Mouse (Mus musculus): ENCODE results near the gene Pan2. TPM values are rescaled to one million over a fixed set of nuclear protein-coding genes. Genes with fewer than 3 reads are reported as not detected.
A peak's percentile ranks its signal among the peaks of the same experiment; 100 is the strongest.
"Not testable (repeated sequence)": the region's sequence is repeated elsewhere in the genome, so short reads cannot be mapped to it uniquely, and the experiment has no call there.

Pan2 gene
- polyA plus RNA-seq, 1 experiment = 67.5 TPM

DNA sequence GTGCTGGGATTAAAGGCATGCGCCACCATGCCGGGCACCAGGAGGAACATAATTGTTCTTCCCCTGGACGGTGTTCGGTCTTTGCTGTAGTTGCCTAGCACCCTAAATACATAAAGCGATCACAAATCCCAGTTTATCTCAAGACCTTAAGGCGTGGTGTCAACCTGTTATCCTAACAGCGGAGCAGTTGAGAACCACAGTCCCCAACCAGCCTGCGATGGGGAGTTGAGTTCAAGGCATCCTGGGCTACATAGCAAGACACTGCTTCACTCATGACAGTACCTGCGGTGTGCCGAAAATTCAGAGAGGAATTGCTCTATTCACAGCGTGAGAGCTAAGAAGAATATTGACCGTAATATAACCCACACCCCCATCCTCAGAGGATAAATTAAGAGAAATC is 18.5 kb downstream of the Pan2 start:
- H3K27ac ChIP-seq (ENCODE audit: control insufficient read depth, insufficient read depth, low read length) = no peak overlapping the region
- WGBS = 65% methylated on average over 12 of the region's 12 CpGs

DNA sequence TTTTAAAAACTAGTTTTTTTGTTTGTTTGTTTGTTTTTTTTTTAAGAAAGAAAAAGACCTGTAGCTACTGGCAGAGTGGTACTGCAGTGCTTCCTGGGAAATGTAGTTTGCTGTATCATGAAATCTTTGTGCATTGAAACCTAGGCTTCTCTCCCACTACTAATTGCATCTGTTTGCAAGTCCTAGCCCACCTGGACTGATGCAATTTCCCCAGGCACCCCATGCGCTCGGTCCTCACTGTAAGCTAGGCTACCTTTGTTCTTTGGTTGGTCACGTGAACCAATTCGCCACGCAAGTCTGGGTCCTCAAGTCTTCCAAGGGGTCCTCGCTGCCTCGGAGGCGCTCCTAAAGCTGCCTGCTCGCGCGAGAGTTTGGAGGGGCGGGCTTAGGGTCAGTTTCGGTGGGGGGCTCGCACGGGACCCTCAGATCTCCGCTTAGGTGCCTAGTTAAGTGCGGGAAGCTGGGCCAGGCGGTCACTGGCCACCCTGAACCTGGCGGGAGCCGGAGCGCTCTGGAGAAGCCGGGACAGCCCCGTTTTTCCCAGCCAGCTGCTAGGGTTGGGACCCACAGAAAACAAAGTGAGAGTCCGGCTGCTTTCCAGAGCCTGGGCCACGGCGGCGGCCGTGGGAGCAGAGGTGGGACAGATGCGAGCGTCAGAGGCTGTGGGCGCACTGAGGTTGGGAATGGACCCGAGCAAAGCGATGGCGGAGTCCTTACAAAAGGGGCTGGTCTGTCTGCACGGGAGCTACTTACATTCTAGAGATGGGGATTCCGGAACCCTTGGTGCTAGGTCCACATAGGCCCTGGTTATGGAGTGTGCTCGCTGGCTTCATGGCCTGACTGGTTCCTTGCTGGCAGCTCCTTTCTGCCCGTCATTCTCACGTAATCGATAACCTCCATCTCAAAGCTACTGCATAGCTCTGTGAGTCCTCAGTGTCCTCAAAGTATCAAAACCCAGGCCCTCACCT is 19.3 kb downstream of the Pan2 start, which contains the start of gene Cnpy2:
TSS of gene Cnpy2 (plus strand) at position 319 of the 968 bp plus-strand sequence.
- H3K36me3 ChIP-seq (ENCODE audit: control insufficient read depth, insufficient read depth, low read length) = peaks cover 45% of the 10 kb centered on the region
- H3K27ac ChIP-seq (ENCODE audit: control insufficient read depth, insufficient read depth, low read length) = peak within 1 kb of the TSS; percentile 60
- DNase-seq = peak; percentile 83
- peak within 1 kb of the TSS; percentile 95 for H3K4me3 ChIP-seq (ENCODE audit: control insufficient read depth, insufficient read depth, low read length)
- H3K27me3 ChIP-seq (ENCODE audit: control insufficient read depth, insufficient read depth, low read length) = no peaks in the 10 kb centered on the region; the same call in 1 of the 2 replicates
- peaks cover 7% of the 10 kb centered on the region for H3K4me1 ChIP-seq (replicated peaks; ENCODE audit: control insufficient read depth, insufficient read depth, low read length)
- peak; percentile 37; the same call in 1 of the 2 replicates for TF ChIP-seq POLR2A (IDR thresholded peaks at IDR 0.05; ENCODE audit: control insufficient read depth, extremely low read depth, insufficient read depth, low read length, poor library complexity)
- 0 out of 2 replicates have a peak, but pooled peaks have one; percentile 19 for TF ChIP-seq CTCF (IDR thresholded peaks at IDR 0.05; ENCODE audit: borderline replicate concordance, control insufficient read depth, extremely low read depth, insufficient read depth, low read length, poor library complexity)
- under 1% methylated on average over 40 of the region's 40 CpGs for WGBS

More for the DNA sequence above, 18.5 kb downstream of the Pan2 start:
- no peak for DNase-seq
- Histone ChIP-seq H3K27me3 (ENCODE audit: control insufficient read depth, insufficient read depth, low read length) (no peaks in the 10 kb centered on the region; the same call in 1 of the 2 replicates), H3K36me3 (ENCODE audit: control insufficient read depth, insufficient read depth, low read length) (peaks cover 45% of the 10 kb centered on the region), H3K4me3 (ENCODE audit: control insufficient read depth, insufficient read depth, low read length) (no peak overlapping the region), H3K4me1 (replicated peaks; ENCODE audit: control insufficient read depth, insufficient read depth, low read length) (peaks cover 7% of the 10 kb centered on the region)
- no peak for TF ChIP-seq CTCF (IDR thresholded peaks at IDR 0.05; ENCODE audit: borderline replicate concordance, control insufficient read depth, extremely low read depth, insufficient read depth, low read length, poor library complexity)
- no peak for TF ChIP-seq POLR2A (IDR thresholded peaks at IDR 0.05; ENCODE audit: control insufficient read depth, extremely low read depth, insufficient read depth, low read length, poor library complexity)

DNA sequence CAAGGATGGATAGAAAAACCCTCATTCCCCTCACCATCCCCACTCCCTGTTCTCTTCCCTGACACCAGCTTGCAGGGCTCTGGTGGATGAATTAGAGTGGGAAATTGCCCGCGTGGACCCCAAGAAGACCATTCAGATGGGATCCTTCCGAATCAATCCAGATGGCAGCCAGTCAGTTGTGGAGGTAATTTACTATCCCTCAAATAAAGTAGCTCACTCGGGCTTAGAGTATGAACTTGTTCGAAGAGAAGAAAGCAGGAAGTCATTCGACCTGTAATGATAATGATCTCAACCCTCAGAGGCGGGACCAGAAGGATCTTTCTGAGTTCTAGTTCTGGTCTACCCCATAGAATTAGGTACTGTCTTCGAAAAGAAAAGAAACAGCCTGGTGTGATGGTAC is 20.4 kb downstream of the Pan2 start:
- H3K27me3 ChIP-seq (ENCODE audit: control insufficient read depth, insufficient read depth, low read length) = no peaks in the 10 kb centered on the region; the same call in 1 of the 2 replicates
- peaks cover 39% of the 10 kb centered on the region for H3K36me3 ChIP-seq (ENCODE audit: control insufficient read depth, insufficient read depth, low read length)
- 30% methylated on average over 8 of the region's 8 CpGs for WGBS
- H3K27ac ChIP-seq (ENCODE audit: control insufficient read depth, insufficient read depth, low read length) = peak overlapping the region; percentile 60
- no peak for TF ChIP-seq POLR2A (IDR thresholded peaks at IDR 0.05; ENCODE audit: control insufficient read depth, extremely low read depth, insufficient read depth, low read length, poor library complexity)
- TF ChIP-seq CTCF (IDR thresholded peaks at IDR 0.05; ENCODE audit: borderline replicate concordance, control insufficient read depth, extremely low read depth, insufficient read depth, low read length, poor library complexity) = no peak
- no peak for DNase-seq
- H3K4me1 ChIP-seq (replicated peaks; ENCODE audit: control insufficient read depth, insufficient read depth, low read length) = peaks cover 7% of the 10 kb centered on the region
- H3K4me3 ChIP-seq (ENCODE audit: control insufficient read depth, insufficient read depth, low read length) = peak overlapping the region; percentile 95

DNA sequence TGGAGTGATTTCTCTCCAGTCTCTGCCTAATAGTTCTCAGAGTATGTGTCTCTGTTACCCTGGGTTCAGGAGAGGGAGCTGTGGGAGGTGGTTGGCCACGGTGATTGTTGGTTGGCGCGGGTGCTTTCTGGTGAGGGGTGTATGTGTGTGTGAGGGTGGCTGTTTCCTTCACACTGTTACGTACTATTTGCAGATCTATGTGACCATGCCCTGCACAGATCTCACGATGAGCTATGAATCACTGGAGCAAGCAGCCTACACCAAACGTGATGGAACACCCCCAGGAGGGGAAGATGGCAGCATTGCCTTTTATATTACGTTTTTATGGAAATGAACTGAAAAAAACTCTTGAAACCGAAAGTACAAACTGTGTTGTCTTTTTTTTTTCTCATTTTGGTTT is 23.7 kb downstream of the Pan2 start:
- no peak for DNase-seq
- 92% methylated on average over 8 of the region's 8 CpGs for WGBS

DNA sequence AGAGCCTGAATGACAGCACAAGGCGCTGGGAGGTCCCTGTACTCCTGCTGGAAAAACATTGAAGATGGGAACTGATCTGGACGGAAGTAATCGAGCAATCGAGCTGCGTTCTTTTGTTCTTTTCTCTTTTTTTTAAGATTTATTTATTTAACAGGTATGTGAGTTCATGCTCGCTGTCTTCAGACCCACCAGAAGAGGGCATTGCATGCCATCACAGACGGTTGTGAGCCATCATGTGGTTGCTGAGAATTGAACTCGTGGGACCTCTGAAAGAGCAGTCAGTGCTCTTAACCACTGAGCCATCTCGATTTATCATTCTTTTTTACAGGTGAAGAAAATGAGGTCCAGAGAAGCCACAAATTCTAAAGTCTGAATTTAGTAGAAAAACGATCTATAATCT is 24.5 kb downstream of the Pan2 start:
- TF ChIP-seq POLR2A (IDR thresholded peaks at IDR 0.05; ENCODE audit: control insufficient read depth, extremely low read depth, insufficient read depth, low read length, poor library complexity) (no peak), CTCF (IDR thresholded peaks at IDR 0.05; ENCODE audit: borderline replicate concordance, control insufficient read depth, extremely low read depth, insufficient read depth, low read length, poor library complexity) (no peak)
- peaks cover 19% of the 10 kb centered on the region for H3K36me3 ChIP-seq (ENCODE audit: control insufficient read depth, insufficient read depth, low read length)
- DNase-seq = no peak
- H3K27ac ChIP-seq (ENCODE audit: control insufficient read depth, insufficient read depth, low read length) = no peak overlapping the region
- 82% methylated on average over 10 of the region's 10 CpGs for WGBS
- peaks cover 7% of the 10 kb centered on the region for H3K4me1 ChIP-seq (replicated peaks; ENCODE audit: control insufficient read depth, insufficient read depth, low read length)
- H3K27me3 ChIP-seq (ENCODE audit: control insufficient read depth, insufficient read depth, low read length) = no peaks in the 10 kb centered on the region
- H3K4me3 ChIP-seq (ENCODE audit: control insufficient read depth, insufficient read depth, low read length) = no peak overlapping the region

More for the DNA sequence above, 23.7 kb downstream of the Pan2 start:
- H3K27ac ChIP-seq (ENCODE audit: control insufficient read depth, insufficient read depth, low read length) = no peak overlapping the region
- H3K27me3 ChIP-seq (ENCODE audit: control insufficient read depth, insufficient read depth, low read length) = no peaks in the 10 kb centered on the region
- TF ChIP-seq POLR2A (IDR thresholded peaks at IDR 0.05; ENCODE audit: control insufficient read depth, extremely low read depth, insufficient read depth, low read length, poor library complexity) (no peak), CTCF (IDR thresholded peaks at IDR 0.05; ENCODE audit: borderline replicate concordance, control insufficient read depth, extremely low read depth, insufficient read depth, low read length, poor library complexity) (no peak)
- H3K4me3 ChIP-seq (ENCODE audit: control insufficient read depth, insufficient read depth, low read length) = no peak overlapping the region
- H3K36me3 ChIP-seq (ENCODE audit: control insufficient read depth, insufficient read depth, low read length) = peaks cover 19% of the 10 kb centered on the region
- peaks cover 7% of the 10 kb centered on the region for H3K4me1 ChIP-seq (replicated peaks; ENCODE audit: control insufficient read depth, insufficient read depth, low read length)

DNA sequence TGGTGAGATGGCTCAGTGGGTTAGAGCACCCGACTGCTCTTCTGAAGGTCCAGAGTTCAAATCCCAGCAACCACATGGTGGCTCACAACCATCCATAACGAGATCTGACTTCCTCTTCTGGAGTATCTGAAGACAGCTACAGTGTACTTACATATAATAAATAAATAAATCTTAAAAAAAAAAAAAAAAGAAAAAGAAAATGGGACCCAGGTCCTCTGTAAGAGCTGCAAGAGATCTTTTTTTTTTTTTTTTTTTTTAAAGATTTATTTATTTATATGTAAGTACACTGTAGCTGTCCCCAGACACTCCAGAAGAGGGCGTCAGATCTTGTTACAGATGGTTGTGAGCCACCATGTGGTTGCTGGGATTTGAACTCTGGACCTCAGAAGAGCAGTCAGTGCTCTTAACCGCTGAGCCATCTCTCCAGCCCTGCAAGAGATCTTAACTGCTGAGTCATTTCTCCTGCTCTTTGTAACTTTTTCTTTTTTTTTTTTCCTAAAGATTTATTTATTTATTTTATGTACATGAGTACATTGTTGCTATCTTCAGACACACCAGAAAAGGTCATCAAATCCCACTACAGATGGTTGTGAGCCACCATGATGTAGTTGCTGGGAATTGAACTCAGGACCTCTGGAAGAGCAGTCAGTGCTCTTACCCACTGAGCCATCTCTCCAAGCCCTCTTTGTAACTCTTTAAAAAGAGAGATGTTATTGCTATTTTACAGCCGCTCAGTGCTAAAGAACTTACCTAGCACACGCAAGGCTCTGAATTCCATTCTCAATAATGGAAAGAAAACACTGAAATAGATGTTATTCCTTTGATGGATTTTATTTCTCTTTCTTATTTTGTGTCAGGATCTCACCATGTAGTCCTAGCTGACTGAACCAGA is 29.5 kb downstream of the Pan2 start:
- 73% methylated on average over 6 of the region's 6 CpGs for WGBS
- not testable (repeated sequence) for DNase-seq; H3K4me3 ChIP-seq (ENCODE audit: control insufficient read depth, insufficient read depth, low read length); H3K27ac ChIP-seq (ENCODE audit: control insufficient read depth, insufficient read depth, low read length); H3K4me1 ChIP-seq (replicated peaks; ENCODE audit: control insufficient read depth, insufficient read depth, low read length); H3K27me3 ChIP-seq (ENCODE audit: control insufficient read depth, insufficient read depth, low read length); H3K36me3 ChIP-seq (ENCODE audit: control insufficient read depth, insufficient read depth, low read length)
